Mouse (Mus musculus): ENCODE measurements around the gene Scube3.

- TF ChIP-seq CTCF (IDR thresholded peaks at IDR 0.05; ENCODE audit: borderline replicate concordance, insufficient read depth, low read depth, low read length) (peak; percentile 16; the same call in 1 of the 2 replicates), POLR2A (IDR thresholded peaks at IDR 0.05; ENCODE audit: borderline replicate concordance, insufficient read depth, low read length) (no peak)
These were observed 65.8 kb downstream of the Scube3 start, which contains the start of gene Def6 for GRCm38 (mm10) chr17:28207591-28208313.
